Mouse (Mus musculus): ENCODE measurements around the gene Jhy. TPM values are rescaled to one million over a fixed set of nuclear protein-coding genes. Genes with fewer than 3 reads are reported as not detected.

The Jhy gene
- polyA plus RNA-seq (2014; fragmentation: Nextera tagmentation; extraction: Ambion mirVana), result 0.42 and 0.99 TPM in 2 replicates

DNA sequence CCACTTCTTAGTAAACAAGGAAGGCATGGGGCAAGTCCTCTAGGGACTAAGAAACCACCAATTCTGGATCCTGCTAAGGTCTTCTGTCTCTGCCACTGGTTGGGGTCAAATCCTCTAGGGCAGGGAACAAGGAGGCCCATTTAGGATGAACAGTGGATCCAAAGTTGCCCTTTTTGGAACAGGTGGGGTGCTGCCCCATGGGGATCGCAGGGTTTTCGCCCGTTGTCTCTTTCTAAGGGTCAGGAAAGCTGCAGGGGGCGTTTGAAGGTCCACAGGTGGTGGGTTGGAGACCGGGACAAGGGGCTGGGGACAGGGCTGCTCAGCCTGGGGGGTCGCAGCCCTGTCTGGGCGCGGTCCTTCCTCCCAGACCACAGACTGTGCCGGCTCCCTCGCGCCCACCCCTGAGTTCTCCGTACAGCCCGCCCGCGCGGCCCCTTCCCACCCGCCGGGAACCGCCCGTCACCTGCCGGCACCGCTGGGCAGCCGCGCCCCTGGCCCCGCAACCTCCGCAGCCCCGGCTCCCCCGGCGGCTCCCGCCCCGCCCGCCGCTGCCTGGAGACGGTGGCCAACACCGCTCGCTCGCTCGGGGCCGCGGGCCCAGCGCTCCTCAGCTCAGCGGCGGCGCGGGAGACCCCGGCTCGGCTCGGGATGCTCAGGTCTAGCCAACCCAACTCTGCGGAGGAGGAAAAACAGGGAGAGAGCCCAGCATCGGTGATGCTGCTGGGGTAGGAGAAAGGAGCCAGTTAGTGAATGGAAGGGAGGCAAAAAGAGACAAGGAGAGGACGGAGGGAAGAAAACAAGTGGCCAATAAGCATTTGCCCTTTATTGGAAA lies at the start of gene Jhy:
Jhy (minus strand) TSS at position 533 of the 832 bp plus-strand sequence.
- peak within 1 kb of the TSS; percentile 93 for H3K4me2 ChIP-seq (ENCODE audit: low read length)
- DNase-seq (ENCODE audit: low spot score), result peak; percentile 46
- H3K4me1 ChIP-seq (ENCODE audit: control insufficient read depth, insufficient read depth, low read length), result peaks cover 8% of the 10 kb centered on the region; the same call in 1 of the 2 replicates
- 1% methylated on average over 44 of the region's 51 CpGs for WGBS
- ATAC-seq, result peak; percentile 81
- peaks cover 18% of the 10 kb centered on the region for H3K27me3 ChIP-seq (replicated peaks; ENCODE audit: control insufficient read depth, insufficient read depth, low read length)
- H3K9ac ChIP-seq (ENCODE audit: low read length), result peak within 1 kb of the TSS; percentile 72
- H3K27ac ChIP-seq (ENCODE audit: low read depth, low read length), result 0 out of 2 replicates have a peak within 1 kb of the TSS, but pooled peaks have one; percentile 14
- no peaks in the 10 kb centered on the region for H3K9me3 ChIP-seq (replicated peaks; ENCODE audit: control insufficient read depth, low read length)
- H3K36me3 ChIP-seq (ENCODE audit: control insufficient read depth, insufficient read depth, low read length), result no peaks in the 10 kb centered on the region
- H3K4me3 ChIP-seq (ENCODE audit: low read depth, low read length), result peak within 1 kb of the TSS; percentile 44

DNA sequence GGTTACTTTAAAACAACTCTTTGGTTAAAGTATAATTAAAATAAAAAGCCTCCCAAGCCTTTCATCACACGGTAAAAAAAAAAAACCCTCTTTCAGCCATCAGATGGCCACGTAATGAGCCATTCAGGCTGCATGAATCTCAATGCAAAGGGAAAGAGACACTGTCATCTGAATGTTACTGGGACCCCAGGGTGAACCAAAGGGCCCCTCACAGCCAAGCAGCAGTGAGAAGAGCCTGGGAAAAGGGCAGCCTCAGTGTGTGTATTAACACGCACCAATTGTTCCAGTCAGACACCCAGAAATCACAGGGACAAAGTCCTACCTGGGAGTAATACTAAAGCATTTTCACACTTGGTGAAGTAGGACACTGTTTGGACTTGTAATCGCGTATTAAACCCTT lies 48.5 kb upstream of the Jhy start:
- Histone ChIP-seq H3K4me3 (ENCODE audit: low read depth, low read length) (no peak overlapping the region), H3K27ac (ENCODE audit: low read depth, low read length) (peak overlapping the region; percentile 86), H3K9ac (ENCODE audit: low read length) (no peak overlapping the region), H3K9me3 (replicated peaks; ENCODE audit: control insufficient read depth, low read length) (no peaks in the 10 kb centered on the region), H3K4me2 (ENCODE audit: low read length) (peak overlapping the region; percentile 36), H3K4me1 (ENCODE audit: control insufficient read depth, insufficient read depth, low read length) (peaks cover 29% of the 10 kb centered on the region), H3K27me3 (replicated peaks; ENCODE audit: control insufficient read depth, insufficient read depth, low read length) (no peaks in the 10 kb centered on the region), H3K36me3 (ENCODE audit: control insufficient read depth, insufficient read depth, low read length) (no peaks in the 10 kb centered on the region)
- DNase-seq (ENCODE audit: low spot score) (peak; percentile 57), ATAC-seq (peak; percentile 38)
- WGBS, result 12% methylated on average over 5 of the region's 5 CpGs

DNA sequence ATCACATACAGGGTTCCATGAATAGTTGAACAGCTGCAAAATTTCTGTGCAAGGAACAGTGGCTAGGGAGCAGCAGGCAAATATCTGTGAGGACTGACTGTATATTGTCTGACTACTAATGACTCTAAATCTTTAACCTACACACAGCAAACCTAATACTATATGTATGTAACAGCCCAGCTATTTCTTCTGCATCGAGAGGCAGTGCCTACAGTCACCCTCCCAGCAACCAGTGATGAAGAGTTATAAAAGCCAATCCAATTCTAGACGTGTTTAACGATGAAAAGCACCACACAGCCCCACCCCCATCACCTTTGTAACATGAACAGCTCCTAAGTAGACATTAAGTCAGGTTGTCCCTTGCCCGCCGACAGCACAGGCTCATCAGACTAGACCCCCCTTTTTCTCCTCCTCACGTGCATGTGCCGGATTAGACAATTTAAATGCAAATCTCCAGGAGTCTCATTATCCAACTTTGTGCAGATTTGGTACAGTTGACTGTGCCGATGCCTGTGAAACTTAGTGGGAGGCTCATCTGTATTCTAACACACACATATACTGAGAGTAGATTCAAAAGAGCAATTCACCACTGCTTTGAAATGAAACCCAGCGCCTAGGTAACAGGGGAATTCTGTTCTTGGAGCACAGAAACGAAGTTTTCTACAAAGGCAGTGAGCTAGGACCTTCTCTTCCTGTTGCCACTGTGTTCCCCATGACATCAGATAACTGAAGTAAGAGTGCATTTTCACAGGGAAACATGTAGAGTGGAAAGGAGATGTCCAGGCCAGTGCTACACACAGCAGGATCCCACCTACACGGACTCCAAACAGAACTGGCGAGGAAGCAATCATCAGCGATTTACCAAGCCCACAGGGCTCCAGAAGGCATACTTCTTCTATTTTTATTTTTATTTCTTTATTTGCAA lies 47.9 kb upstream of the Jhy start:
- 5% methylated on average over 13 of the region's 13 CpGs for WGBS
- DNase-seq (ENCODE audit: low spot score) (peak; percentile 90), ATAC-seq (peak; percentile 92)
- Histone ChIP-seq H3K4me2 (ENCODE audit: low read length) (peak overlapping the region; percentile 36), H3K4me1 (ENCODE audit: control insufficient read depth, insufficient read depth, low read length) (peaks cover 29% of the 10 kb centered on the region), H3K4me3 (ENCODE audit: low read depth, low read length) (no peak overlapping the region), H3K36me3 (ENCODE audit: control insufficient read depth, insufficient read depth, low read length) (no peaks in the 10 kb centered on the region), H3K9ac (ENCODE audit: low read length) (peak overlapping the region; percentile 45; the same call in 1 of the 2 replicates), H3K27ac (ENCODE audit: low read depth, low read length) (peak overlapping the region; percentile 86), H3K27me3 (replicated peaks; ENCODE audit: control insufficient read depth, insufficient read depth, low read length) (no peaks in the 10 kb centered on the region), H3K9me3 (replicated peaks; ENCODE audit: control insufficient read depth, low read length) (no peaks in the 10 kb centered on the region)

DNA sequence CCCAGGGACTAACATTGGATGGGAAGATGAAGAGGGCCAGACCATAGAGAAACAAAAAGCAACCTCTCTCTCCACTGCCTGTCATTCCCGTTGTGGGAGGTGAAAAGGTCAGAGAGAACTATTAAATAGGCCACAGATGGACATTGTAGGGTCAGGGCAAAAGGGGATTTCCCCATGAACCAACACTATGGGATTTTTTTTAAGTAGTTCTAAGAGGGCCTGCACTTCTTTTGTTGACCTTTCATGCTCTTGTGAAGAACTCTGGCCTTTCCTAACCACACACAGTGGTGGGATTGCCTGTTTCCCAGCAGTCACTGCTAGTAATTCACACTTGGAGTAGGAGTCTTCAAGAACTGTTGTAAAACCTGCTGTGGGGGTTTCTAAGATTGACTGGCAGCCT lies 43.9 kb upstream of the Jhy start:
- no peak overlapping the region for H3K4me3 ChIP-seq (ENCODE audit: low read depth, low read length)
- H3K9me3 ChIP-seq (replicated peaks; ENCODE audit: control insufficient read depth, low read length), result no peaks in the 10 kb centered on the region
- ATAC-seq, result no peak
- no peak overlapping the region for H3K27ac ChIP-seq (ENCODE audit: low read depth, low read length)
- no peak for DNase-seq (ENCODE audit: low spot score)
- H3K4me1 ChIP-seq (ENCODE audit: control insufficient read depth, insufficient read depth, low read length), result peaks cover 23% of the 10 kb centered on the region
- WGBS, result 21% methylated on average over 1 of the region's 1 CpGs
- H3K36me3 ChIP-seq (ENCODE audit: control insufficient read depth, insufficient read depth, low read length), result no peaks in the 10 kb centered on the region
- no peak overlapping the region for H3K4me2 ChIP-seq (ENCODE audit: low read length)
- H3K9ac ChIP-seq (ENCODE audit: low read length), result no peak overlapping the region
- no peaks in the 10 kb centered on the region for H3K27me3 ChIP-seq (replicated peaks; ENCODE audit: control insufficient read depth, insufficient read depth, low read length)

DNA sequence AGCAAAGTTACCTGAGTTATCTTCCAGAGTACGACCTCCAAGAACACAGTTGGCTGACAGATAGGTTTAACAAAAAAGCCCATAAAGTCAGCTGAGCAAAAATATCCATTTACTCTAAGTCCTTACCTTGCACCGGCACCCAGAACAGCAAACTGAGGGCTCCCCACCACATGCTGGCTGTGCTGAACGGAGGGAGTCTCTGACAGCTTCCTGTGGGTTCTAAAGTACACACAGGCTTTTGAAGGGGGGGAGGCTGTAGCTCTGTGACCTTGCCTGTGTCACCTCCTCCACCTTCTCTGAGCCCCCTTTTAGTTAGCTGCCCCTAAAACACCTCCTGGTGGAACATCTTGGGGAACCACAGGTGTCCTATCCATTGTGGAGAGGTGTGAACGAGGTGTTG lies 40.5 kb upstream of the Jhy start, which contains the start of gene Crtam:
Crtam (minus strand) TSS at position 214 of the 400 bp plus-strand sequence.
- Histone ChIP-seq H3K27ac (ENCODE audit: low read depth, low read length) (no peak within 1 kb of the TSS), H3K27me3 (replicated peaks; ENCODE audit: control insufficient read depth, insufficient read depth, low read length) (no peaks in the 10 kb centered on the region), H3K36me3 (ENCODE audit: control insufficient read depth, insufficient read depth, low read length) (no peaks in the 10 kb centered on the region), H3K9ac (ENCODE audit: low read length) (no peak within 1 kb of the TSS; the same call in 1 of the 2 replicates), H3K4me1 (ENCODE audit: control insufficient read depth, insufficient read depth, low read length) (peaks cover 2% of the 10 kb centered on the region; the same call in 1 of the 2 replicates), H3K4me2 (ENCODE audit: low read length) (no peak within 1 kb of the TSS), H3K4me3 (ENCODE audit: low read depth, low read length) (no peak within 1 kb of the TSS), H3K9me3 (replicated peaks; ENCODE audit: control insufficient read depth, low read length) (no peaks in the 10 kb centered on the region; the same call in 1 of the 2 replicates)
- DNase-seq (ENCODE audit: low spot score) (no peak), ATAC-seq (no peak)
- 83% methylated on average over 4 of the region's 4 CpGs for WGBS

DNA sequence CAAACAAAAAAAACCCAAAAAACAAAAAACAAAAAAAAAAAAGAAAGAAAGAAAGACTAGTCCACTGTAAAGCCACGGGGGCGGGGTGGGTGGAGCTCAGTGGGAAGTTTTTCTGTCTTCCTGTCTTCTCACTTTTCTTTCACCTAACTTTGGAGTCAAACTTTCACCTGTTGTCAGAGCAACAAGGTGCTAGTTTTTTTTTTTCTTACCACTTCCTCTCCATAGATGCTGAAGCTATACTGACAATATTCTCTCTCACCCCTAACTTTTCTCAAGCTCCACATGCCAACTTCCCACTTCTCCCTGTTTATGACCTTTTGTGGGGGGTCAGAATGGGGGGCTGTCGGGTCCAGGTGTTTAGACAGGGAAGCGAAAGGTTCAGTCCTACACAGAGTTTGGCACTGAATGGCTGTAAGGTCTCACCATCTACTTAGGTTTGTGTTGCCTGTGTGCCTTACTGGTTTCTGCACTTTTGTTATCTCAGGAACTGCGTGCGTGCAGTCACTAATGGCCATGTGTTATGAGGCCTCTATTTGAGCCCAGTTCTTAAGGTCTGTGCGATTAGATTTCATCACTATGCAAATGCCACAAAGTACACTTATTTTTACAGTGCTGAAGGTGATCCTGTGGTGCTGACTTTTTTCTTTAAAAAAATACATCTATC lies 33.3 kb upstream of the Jhy start:
- H3K27ac ChIP-seq (ENCODE audit: low read depth, low read length), result no peak overlapping the region
- DNase-seq (ENCODE audit: low spot score) (no peak), ATAC-seq (no peak)
- H3K4me3 ChIP-seq (ENCODE audit: low read depth, low read length), result no peak overlapping the region
- H3K4me1 ChIP-seq (ENCODE audit: control insufficient read depth, insufficient read depth, low read length), result peaks cover 2% of the 10 kb centered on the region; the same call in 1 of the 2 replicates
- H3K36me3 ChIP-seq (ENCODE audit: control insufficient read depth, insufficient read depth, low read length), result no peaks in the 10 kb centered on the region
- 89% methylated on average over 7 of the region's 7 CpGs for WGBS
- H3K9me3 ChIP-seq (replicated peaks; ENCODE audit: control insufficient read depth, low read length), result no peaks in the 10 kb centered on the region; the same call in 1 of the 2 replicates
- no peak overlapping the region for H3K9ac ChIP-seq (ENCODE audit: low read length)
- H3K4me2 ChIP-seq (ENCODE audit: low read length), result no peak overlapping the region
- H3K27me3 ChIP-seq (replicated peaks; ENCODE audit: control insufficient read depth, insufficient read depth, low read length), result no peaks in the 10 kb centered on the region

DNA sequence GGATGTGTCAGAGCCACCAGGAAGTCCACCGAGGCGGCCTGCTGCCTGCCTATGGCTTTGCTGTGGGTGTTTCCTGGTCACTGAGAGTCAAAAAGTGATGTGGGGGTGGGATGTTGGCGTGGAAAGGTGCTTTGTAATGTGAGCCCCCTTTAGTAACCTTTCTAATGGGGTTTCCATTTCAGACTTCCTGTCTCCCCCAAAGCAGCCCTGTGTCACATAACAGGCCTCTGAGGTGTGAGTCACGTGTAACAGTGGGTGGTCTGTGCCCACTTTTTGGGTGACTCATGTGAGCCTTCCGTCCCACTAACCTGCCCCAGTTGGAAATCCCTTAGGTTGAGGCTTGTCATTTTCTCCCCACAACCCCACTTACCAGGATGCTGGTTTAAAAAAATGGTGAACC lies 30.2 kb upstream of the Jhy start:
- Histone ChIP-seq H3K4me1 (ENCODE audit: control insufficient read depth, insufficient read depth, low read length) (0 out of 2 replicates have a peak, but pooled peaks cover 5% of the 10 kb centered on the region), H3K4me3 (ENCODE audit: low read depth, low read length) (no peak overlapping the region), H3K36me3 (ENCODE audit: control insufficient read depth, insufficient read depth, low read length) (no peaks in the 10 kb centered on the region), H3K9me3 (replicated peaks; ENCODE audit: control insufficient read depth, low read length) (no peaks in the 10 kb centered on the region), H3K9ac (ENCODE audit: low read length) (no peak overlapping the region), H3K27ac (ENCODE audit: low read depth, low read length) (no peak overlapping the region), H3K4me2 (ENCODE audit: low read length) (no peak overlapping the region), H3K27me3 (replicated peaks; ENCODE audit: control insufficient read depth, insufficient read depth, low read length) (no peaks in the 10 kb centered on the region)
- DNase-seq (ENCODE audit: low spot score), result no peak
- ATAC-seq, result no peak
- WGBS, result 85% methylated on average over 5 of the region's 5 CpGs

DNA sequence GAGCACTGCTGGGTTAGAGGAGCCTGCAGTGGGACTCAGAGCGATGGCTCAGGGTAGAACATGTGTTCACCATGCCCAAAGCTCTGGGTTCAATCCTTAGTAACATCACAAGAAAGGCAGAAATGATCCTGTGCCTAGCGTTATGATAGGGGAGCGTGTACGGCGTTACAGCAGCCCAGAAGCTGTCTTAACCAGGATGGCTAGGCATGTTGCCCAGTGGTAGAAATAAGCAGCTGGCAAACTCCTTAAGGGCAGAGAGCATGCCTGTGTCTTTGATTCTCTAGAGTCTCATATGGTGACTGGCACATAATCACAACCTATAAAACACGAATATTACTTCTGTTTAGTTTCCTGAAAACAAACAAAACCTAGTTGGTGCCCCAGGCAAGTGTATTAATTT lies 27.6 kb upstream of the Jhy start:
- Histone ChIP-seq H3K27ac (ENCODE audit: low read depth, low read length) (no peak overlapping the region), H3K4me2 (ENCODE audit: low read length) (no peak overlapping the region), H3K4me1 (ENCODE audit: control insufficient read depth, insufficient read depth, low read length) (0 out of 2 replicates have a peak, but pooled peaks cover 5% of the 10 kb centered on the region), H3K9ac (ENCODE audit: low read length) (no peak overlapping the region), H3K36me3 (ENCODE audit: control insufficient read depth, insufficient read depth, low read length) (no peaks in the 10 kb centered on the region), H3K9me3 (replicated peaks; ENCODE audit: control insufficient read depth, low read length) (no peaks in the 10 kb centered on the region), H3K4me3 (ENCODE audit: low read depth, low read length) (no peak overlapping the region), H3K27me3 (replicated peaks; ENCODE audit: control insufficient read depth, insufficient read depth, low read length) (no peaks in the 10 kb centered on the region)
- DNase-seq (ENCODE audit: low spot score) (peak; percentile 52), ATAC-seq (no peak)
- 78% methylated on average over 6 of the region's 6 CpGs for WGBS

Measured in forebrain, embryonic 14.5 days (tissue).